Mouse (Mus musculus) 3T3-L1 (cell line): ENCODE results near the gene Klk1b8.
A peak's percentile ranks its signal among the peaks of the same experiment; 100 is the strongest.
"Not testable (repeated sequence)": the region's sequence is repeated elsewhere in the genome, so short reads cannot be mapped to it uniquely, and the experiment has no call there.

ENCODE experiments used
- DNase-seq: peaks from one replicate; pipeline ENCODE4 v3.0.0-alpha.2; 2015; ENCODE audit warnings: low read depth, low spot score

Klk1b8 gene

DNA sequence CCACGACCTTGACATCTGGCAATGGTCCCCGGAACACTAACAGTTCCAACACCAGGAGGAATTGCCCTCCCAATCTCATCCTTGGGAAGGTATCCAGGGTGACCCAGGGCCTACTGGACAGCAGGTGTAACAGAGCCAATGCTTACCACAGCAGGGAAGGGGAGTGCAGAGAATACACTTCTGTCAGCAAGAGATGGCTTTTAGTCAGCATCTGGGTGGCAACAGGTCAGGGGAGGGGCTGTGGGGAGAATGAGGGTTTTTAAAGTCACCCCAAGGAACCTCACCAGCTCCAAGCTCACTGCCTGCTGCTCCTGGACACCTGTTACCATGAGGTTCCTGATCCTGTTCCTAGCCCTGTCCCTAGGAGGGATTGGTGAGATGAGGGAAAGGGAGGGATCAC lies at the start of gene Klk1b8:
Klk1b8 (plus strand) TSS at position 301 of the 400 bp plus-strand sequence.
- DNase-seq: no peak

DNA sequence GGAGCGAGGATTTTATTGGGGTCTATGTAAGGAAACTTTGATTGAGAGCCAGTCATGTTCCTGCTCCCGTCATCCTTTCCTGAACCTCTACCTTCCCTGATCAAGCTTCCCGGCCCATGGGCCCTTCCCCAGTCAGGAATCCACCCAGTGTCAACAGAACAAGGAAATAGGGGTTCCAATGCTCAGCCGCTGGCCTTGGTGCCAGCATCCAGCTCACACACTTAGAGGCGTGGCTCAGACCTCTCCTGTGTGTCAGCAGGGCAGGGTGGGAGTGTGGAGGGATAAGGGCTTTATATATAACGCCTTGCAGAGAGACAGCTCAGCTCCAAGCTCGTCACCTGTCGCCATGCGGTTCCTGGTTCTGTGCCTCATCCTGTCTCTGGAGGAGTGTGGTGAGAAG lies 35.6 kb upstream of the Klk1b8 start:
- DNase-seq: no peak

DNA sequence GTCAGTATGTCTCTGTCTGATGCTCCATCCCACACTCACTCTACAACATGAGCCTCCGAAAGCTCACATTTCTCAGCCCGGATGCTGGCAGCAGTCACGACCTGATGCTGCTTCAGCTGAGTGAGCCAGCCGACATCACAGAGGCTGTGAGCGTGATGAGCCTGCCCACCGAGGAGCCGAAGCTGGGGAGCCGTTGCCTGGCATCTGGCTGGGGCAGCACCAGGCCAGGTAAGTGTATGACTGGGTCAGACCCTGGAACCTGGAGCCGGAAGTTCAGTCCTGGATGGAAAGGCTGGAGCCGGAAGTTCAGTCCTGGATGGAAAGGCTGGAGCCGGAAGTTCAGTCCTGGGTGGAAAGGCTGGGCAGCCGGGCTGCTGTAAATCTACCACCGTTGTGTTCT lies 32.0 kb upstream of the Klk1b8 start:
- DNase-seq: no peak

DNA sequence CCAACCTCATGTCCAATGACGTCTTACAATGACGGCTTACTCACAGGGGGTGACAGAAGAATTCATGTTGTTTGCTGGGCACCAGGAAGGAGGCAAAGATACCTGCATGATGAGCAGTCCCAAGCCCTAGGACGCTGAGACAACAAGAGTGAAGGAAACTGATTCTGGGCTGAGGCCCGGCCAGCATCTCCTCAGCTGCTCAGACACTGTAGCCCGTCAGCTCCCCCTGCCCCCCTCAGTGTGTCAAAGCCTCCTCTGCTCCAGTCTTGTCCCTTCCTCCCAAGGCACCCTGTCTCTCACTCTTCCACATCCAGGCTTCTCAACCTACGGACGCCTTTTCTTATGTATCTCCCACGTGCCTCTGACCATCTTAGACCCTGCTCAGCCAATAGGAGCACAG lies 31.6 kb upstream of the Klk1b8 start:
- no peak for DNase-seq

DNA sequence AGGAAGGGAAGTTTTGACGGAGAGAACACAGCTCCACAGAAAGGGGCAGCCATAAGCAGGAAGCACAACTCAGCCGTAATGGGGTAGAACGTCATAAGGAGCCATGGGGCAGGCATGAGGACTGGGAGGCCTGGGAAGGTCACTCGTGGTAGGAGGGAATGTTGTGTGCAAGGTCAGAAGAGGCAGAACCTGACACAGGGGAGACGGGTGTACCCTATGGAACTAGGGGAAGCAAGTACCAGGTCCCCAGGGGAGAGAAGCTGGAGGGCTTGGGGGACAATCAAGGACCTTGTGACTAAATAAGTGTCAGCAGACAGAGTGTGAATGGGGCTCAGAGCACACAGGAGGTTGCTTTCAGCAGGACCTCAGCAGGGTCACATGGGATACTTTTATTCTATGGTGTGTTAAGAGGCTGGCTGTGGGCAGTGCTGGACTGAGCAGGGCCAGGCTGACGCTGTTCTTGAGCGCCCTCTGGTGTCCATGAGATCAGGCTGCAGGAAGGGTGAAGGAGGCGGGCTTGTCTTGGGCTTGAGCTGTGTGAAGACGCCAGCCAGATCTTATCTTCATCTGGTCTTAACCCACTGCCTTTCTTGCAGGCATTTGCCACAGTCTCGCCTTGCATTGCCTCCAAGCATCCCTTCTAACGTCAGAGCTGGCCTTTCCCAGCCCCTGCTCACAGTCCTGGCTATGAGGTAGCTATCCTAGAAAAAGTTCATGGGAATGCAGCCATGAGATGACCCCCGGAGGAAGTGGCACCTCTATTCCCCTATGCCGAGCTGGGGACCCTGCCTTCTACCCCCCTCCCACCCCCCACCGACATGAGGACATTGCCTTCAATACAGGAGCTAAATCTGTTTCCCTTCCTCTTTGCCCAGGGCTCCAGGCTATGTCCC lies 30.7 kb upstream of the Klk1b8 start:
- DNase-seq: peak; percentile 84

DNA sequence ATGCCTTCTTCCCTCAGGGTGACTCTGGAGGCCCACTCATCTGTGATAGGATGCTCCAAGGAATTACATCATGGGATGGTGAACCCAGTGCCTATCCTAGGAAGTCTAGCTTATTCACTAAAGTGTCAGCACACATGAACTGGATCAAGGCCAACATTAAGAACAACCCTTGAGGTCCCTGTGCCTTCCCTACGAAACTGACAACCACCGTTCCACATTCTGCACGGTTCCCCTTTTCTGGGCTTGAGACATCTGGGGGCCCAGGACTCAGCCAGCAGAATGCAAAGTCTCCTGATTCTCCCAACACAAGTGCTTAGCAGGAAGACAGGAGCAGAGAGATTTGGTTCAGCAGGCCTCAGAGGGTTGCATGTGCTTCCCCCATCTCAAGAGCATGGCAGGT lies 29.9 kb upstream of the Klk1b8 start:
- no peak for DNase-seq

DNA sequence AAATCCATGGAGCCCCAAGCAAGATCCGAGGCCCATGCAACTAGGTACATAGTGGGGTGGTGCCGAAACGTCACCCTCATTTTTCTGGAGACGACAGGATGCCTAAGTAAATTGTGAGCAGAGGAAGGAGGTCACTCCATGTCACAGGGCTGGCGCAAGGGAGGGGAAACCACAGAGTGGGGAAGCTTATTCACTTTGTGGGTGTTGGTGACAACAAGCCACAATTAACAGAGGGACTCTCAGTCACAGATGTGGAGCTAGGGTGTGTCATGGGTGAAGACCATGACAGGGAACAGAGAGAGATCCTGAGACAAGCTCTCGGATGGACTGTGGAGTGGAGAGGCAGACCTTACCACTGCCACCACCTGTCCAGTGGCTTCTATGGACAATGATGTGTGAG lies 29.4 kb upstream of the Klk1b8 start:
- DNase-seq: no peak

DNA sequence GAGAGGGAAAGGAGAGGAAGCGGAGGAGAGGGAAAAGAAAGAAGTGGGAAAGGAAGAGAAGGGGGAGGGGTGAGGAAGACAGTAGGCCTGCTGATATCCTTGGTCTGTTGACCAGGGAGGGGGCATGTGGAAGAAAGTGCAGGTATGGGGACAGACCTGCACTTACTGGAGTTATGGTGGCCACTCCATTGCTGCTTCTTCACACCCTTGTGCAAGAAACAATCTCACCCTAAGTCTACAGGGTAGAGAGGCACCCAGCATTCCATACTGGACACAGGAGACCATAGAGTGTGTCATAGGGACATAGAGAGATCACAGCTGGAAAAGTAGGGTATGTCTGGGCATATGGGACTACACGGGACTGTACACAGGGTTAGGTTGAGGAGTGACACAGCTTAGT lies 28.5 kb upstream of the Klk1b8 start:
- DNase-seq: no peak

DNA sequence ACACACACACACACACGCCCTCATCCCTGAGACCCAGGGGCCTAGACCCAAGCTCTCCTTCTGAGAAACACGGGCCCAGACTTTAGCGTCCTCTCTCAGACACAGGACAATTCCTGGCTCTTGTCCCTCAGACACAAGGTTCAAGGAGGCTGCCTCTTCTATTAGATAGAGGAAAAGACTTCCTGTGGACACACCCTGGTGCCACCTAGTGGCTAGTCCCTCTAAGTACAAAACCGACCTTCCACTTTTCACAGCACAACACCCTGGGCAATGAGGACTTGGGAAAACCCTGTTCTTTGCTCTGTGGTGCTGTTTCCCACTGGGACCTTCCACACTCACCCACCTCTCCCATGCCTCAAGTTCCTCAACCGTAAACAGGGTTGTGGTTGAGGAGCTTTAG lies 24.5 kb upstream of the Klk1b8 start:
- peak; percentile 55 for DNase-seq

DNA sequence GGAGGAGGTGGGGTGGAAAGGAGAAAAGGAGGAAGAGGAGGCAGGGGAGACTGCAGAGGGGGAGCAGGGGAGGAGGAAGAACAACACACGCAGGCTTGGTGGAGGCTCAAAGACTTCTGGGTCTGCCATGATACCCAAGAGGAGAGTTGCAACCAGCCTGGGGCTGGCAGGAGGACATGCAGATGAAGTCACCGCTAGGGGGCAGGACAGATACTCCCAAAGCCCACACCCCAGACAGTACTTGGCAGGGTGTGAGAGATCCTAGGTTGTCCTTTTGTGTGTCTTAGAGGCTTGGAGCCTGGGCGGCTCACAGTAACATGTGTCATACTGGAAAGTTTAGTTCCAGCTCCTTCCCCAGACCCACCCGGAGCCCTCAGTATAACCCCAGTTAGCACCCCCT lies 21.9 kb upstream of the Klk1b8 start:
- DNase-seq: peak; percentile 12

DNA sequence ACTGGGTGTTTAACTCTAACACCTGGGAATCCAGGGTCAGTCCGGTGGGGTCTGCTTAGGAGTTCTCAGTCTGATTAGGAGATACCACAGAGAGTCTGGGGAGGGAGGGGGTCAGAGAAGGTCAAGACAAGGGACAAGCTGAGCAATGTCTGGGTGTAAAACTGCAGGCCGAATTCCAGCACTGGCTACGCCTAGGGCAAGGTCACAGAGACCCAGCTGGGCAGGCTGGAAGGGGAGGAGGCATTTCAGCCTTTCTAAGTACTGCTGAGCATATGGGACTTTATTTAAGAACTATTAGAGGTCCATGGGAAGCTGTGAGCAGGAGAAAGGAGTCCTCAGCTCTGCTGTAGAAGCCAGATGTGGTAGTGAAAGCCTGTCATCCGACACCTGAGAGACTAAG lies 18.1 kb upstream of the Klk1b8 start:
- no peak for DNase-seq

DNA sequence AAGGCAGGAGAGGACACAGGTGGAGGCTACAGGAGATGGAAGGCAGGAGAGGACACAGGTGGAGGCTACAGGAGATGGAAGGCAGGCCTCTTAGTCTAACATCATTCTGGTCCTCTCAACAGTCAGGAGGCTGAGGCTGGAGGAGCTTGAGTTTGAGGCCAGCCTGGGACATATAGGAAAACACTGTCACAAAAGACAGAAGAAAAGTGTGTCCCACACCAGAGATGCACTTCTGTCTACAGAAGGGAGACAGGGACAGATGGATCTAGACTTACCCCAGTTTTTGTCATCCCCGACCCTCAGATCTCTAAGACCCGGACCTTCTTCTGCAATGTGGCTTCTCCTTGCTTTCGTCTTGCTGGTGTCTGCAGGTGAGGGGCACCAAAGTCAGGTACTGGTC lies 17.0 kb upstream of the Klk1b8 start, which contains the start of gene Klk15:
Klk15 (plus strand) TSS at position 301 of the 400 bp plus-strand sequence.
- DNase-seq: no peak

DNA sequence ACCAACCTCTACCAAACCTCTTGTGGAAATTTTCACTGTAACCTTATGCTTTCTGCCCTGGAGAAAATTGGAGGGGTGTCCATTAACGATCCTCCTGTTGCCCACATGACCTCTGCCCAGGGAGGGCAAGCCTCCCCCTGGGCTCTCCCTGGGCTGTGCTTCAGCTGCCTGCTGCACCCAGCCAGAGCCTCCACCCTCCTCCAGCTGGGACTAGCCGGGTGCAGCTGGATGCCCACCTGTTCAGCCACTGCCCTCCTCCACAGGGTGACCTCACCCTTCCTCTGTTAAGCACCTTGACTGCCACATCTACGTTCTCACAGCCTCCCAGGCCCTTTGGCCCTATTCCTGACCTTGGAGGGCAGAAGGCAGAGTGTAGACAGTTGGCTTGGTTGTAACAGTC lies 15.7 kb upstream of the Klk1b8 start:
- no peak for DNase-seq

DNA sequence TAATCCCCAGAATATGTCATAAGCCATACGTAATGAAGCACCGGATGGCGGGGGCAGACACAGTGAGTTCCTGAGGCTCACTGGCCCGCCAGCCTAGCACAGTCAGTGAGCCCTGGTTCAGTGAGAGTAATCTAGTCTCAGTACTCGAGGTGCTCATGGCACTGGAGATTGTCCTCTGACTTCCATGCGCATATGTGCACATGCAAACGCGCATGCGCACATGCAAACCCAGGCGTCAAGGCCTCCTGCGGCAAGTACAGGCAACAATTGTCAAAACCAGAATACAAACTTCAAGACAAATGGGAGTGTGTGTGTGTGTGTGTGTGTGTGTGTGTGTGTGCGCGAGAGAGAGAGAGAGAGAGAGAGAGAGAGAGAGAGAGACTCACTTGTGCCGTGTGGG lies 13.9 kb upstream of the Klk1b8 start:
- DNase-seq: no peak

DNA sequence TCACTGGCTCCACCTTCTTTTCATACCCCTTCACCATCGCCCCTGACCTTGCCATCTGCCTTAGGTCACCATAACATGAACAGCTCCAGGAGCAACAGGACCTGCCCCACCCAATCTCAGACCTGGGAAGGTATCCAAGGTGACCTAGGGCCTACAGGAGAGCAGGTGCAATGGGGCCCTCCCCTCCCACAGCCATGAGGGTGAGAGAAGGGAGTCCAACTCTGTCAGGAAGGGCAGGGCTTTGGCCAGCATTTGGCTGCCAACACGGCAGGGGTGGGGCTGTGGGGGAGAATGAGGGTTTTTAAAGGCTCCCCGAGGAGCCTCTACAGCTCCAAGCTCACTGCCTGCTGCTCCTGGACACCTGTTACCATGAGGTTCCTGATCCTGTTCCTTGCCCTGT lies 8.2 kb upstream of the Klk1b8 start:
- DNase-seq: not testable (repeated sequence)

DNA sequence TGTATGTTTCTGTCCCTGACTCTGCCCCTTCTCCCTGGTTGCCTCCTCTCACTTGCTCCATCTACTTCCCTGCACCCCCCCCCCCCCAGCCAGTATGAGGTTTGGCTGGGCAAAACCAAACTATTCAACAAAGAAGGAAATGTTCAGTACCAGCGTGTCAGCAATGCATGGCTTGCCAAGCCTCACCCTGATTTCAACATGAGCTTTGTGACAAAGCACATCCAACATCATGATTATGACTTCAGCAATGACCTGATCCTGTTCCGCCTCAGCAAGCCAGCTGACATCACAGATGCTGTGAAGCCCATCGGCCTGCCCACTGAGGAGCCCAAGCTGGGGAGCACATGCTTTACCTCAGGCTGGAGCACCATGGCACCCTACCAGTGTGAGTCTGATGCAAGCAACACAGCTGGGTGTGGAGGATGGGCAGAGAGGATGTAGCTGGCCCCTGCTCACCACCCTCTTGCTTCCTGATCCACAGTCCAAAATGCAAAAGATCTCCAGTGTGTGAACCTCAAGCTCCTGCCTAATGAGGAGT lies 5.7 kb upstream of the Klk1b8 start:
- no peak for DNase-seq

DNA sequence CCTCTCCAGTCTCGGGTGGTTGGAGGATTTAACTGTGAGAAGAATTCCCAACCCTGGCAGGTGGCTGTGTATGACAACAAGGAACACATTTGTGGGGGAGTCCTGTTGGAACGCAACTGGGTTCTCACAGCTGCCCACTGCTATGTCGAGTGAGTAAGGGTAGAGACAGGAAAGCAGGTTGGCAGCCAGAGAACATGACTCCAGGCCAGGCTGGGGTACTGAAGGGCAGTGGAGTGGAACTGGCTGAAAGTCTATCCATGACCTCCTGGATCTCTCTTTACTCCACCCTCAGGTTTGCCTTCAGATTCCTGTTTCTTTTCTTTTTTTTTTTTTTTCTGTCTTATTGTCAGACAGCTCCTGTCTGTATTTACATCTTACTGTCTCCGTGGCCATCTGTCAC lies 2.2 kb downstream of the Klk1b8 start:
- no peak for DNase-seq

DNA sequence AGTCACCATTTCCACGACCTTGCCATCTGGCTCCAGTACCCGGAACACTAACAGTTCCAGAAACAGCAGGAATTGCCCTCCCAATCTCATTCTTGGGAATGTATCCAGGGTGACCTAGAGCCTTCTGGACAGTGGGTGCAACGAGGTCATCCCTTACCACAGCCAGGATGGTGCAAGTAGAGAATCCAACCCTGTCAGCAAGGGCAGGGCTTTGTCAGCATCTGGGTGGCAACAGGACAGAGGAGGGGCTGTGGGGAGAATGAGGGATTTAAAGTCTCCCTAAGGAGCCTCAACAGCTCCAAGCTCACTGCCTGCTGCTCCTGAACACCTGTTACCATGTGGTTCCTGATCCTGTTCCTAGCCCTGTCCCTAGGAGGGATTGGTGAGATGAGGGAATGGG lies 16.0 kb downstream of the Klk1b8 start, which contains the start of gene Klk1b1:
Klk1b1 (plus strand) TSS at position 301 of the 400 bp plus-strand sequence.
- no peak for DNase-seq

DNA sequence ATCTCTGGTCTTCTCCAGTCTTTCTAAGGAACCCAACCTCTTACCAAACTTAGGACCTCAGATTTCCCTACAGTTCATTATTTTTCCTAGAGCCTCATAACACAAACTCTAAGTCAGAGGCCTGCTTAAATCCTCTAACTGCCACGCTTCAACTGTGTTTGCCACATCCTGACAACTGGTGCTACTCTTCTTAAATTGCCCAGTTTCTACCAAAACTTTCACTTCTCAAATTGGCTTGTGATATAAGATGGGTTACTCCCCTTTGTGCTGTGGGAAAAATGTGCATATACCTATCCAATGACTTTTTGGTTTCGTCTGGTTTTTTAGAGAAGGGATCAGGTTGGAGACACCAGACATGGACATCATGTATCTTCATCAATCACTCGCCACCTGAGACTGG lies 16.6 kb downstream of the Klk1b8 start:
- no peak for DNase-seq

DNA sequence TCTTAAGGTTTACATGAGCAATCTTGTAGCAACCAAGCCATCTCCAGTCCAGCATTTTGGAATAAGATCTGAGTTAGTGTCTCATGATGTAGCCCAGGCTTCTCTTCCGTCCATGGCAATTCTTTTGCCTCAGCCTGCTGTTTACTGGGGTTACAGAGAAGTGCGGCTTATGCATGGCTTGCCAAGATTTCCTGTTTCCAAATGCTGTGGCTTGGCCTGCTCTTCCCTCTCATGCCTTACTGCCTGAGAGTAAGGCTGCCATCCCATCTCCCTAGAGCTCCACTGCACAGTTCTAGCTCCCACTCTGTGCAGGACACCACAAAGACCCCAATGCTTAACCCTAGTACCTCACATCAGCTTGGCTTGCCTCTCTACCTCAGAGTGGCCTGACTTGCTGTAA lies 17.1 kb downstream of the Klk1b8 start:
- DNase-seq: no peak

DNA sequence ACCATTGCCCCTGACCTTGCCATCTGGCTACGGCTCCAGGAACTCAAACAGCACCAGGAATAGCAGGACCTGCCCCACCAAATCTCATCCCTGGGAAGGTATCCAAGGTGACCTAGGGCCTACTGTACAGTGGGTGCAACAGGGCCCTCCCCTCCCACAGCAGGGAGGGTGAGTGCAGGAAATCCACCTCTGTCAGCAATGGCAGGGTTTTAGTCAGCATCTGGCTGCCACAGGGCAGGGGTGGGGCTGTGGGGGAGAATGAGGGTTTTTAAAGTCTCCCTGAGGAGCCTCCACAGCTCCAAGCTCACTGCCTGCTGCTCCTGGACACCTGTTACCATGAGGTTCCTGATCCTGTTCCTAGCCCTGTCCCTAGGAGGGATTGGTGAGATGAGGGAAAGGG lies 25.3 kb downstream of the Klk1b8 start, which contains the start of gene Klk1b9:
Klk1b9 (plus strand) TSS at position 301 of the 400 bp plus-strand sequence.
- DNase-seq: not testable (repeated sequence)

DNA sequence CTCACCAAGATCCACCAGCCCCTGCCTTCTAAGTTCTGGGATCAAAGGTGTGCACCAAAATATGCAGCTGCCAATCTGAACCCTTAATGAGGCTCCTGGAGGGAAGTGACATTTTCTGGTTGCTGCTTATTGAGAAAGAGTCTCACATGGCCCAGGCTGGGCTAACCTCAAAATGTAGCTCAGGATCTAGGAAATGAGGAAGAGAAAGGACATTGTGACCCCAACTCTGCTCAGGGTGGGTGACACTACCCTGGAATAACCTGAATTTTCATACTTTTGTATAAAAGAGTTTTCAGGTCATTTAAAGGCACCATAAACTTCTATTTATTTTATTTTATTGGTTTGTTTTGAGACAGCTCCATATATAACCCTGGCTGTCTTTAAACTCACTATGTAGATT lies 35.2 kb downstream of the Klk1b8 start:
- DNase-seq: no peak

DNA sequence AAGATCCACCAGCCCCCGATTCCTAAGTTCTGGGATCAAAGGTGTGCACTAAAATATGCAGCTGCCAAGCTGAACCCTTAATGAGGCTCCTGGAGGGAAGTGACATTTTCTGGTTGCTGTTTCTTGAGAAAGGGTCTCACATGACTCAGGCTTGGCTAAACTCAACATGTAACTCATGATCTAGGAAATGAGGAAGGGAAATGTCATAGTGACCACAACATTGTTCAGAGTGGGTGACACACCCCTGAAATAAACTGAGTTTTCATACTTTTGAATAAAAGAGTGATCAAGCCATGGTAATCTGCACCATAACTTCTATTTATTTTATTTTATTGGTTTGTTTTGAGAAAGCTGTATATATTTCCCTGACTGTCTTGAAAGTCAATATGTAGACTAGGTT lies 44.4 kb downstream of the Klk1b8 start:
- DNase-seq: not testable (repeated sequence)
